Mouse (Mus musculus) B cell, adult 67 days (primary cell): Measurements from ENCODE around the gene Tmem170. TPM values are rescaled to one million over a fixed set of nuclear protein-coding genes. Genes with fewer than 3 reads are reported as not detected.

Experiments
- total RNA-seq, 2 experiments: library from RNA; stranded (reverse); gene quantifications; 4 replicates each; pipeline ENCODE4 v1.2.4; 2023

Tmem170 gene
- 1 to 10 TPM; 4.7 to 5.2 TPM for total RNA-seq

DNA sequence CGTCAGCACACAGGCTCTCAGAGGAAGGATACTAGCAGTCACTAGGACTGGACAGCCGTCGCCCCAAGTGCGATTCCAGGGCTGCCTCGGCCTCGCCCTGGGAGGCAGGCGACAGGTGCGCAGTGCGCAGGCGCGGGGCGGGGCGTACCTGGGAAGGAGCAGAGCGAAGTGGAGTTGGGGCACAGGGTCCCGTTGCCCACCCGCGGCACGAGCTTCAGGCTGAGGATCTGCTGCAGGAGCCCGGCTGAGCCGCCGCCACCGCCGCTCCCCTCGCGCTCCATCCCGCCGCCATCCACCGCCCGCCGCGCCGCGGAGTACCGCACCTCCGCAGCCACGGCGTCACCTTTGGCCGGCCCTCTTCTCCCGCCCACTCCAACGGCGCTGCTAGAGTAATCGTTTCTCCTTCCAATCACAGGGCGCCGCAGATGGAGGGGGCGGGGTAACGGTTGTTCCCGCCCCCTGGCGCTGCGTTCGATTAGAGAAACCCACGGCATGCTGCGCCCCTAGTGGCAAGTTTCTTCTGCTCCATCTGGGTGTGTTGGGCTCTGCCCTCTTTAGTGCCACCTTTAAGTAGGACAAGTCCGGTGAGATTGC, at the start of gene Tmem170:
Gene Tmem170 (minus strand): TSS at position 396 of the 594 bp plus-strand sequence.

DNA sequence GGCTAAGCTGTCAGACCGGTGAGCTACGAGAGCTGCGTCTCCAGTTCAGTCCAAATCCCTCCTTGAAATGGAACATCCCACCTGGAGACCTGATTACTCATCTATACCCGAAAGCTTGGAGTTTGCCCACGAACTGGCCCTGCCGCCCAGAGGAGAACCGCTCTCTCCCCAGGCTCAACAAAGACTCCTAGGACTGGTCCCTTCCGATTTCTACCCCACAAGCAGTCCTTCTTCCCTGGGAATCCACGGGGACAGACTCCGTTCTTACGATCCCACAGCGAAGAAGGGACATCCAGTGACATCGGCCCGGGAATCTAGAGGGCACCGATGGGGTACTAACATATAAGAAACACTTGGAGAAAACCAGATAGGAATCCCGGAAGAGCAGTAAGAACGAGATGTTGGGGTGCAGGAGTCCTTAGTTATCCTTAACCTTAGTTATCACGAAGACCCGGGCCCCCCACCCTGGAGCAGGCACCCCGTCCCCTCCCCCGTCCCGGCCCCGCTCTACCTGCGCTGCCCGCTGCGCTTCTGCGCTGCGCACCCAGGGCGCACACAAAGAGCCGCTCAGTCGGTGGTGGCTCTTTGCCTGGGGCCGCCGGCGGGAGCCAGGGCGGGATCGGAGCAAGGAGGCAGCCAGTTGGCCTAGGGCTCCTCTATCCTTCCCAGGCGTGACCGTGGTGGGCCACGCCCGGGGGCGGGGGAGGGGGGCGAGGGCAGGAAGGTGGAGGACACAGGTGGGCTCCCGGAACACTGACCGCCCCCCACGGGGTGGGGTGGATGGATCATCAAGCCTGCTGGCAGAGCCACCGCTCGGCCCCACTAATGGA, 33.3 kb upstream of the Tmem170 start, which contains the start of gene Chst5:
Gene Chst5 (minus strand): TSS at position 827 of the 830 bp plus-strand sequence.

DNA sequence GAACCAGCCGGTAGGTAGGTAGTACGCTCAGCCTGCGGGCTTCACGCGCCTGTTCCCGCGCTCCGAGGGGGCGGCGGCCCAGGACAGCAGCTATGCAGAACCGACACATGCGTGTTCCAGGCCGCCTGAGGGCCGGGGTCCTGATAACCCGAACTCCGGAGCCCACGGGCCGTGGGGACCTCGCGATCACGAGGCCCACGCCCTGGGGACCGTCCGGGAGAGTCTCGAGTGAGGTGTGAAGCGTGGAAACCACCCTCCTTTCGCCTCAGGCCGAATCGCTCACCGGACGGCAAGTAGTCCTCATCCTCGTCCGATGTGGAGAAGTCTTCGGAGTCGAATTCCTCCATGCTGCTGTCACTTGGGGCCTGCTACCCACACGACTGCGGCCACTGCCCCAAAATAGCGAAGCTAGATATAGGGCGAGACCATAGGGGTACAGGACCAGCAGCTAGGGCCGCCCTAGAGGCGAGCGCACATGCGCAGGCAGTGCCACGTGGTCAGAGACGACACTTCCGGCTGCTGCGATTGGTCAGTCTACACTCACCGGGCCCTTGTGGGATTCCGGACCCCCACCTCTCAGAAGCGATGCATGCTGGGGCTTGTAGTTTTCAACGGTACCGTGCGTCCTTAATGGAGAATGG, 22.6 kb downstream of the Tmem170 start, which contains the start of gene Cfdp1:
Gene Cfdp1 (minus strand): TSS at position 431 of the 641 bp plus-strand sequence.

Other genes starting within 250 kb of the Tmem170 start
- gene Ldhd, start 246.4 kb downstream of the Tmem170 start, total RNA-seq: under 1 TPM in 1 of 2 experiments, not detected in 1; 0.23 TPM
- gene Zfp1, start 233.3 kb downstream of the Tmem170 start, total RNA-seq: 10 to 100 TPM; 19.4 to 25.5 TPM
- gene Ctrb1, start 185.7 kb downstream of the Tmem170 start, total RNA-seq: not detected
- under 1 TPM in 1 of 2 experiments, not detected in 1; 0.33 TPM for gene Bcar1, start 132.9 kb downstream of the Tmem170 start, total RNA-seq
- 10 to 100 TPM; 44.7 to 49.1 TPM for gene Cfdp1, start 22.5 kb downstream of the Tmem170 start, total RNA-seq
- gene Chst5, start 33.7 kb upstream of the Tmem170 start, total RNA-seq: not detected
- 1 to 10 TPM; 2.4 to 4.5 TPM for gene Tmem231, start 57.1 kb upstream of the Tmem170 start, total RNA-seq
- gene Gabarapl2, start 64.0 kb upstream of the Tmem170 start, total RNA-seq: 100 to 1,000 TPM; 112 to 120 TPM
- 1 to 10 TPM; 7.2 to 7.8 TPM for gene Adat1, start 115.6 kb upstream of the Tmem170 start, total RNA-seq
- gene Kars, start 134.6 kb upstream of the Tmem170 start, total RNA-seq: 10 to 100 TPM; 81.5 to 87.8 TPM
- 10 to 100 TPM; 15.7 to 17.5 TPM for gene Terf2ip, start 134.6 kb upstream of the Tmem170 start, total RNA-seq
- gene Gm6793, start 138.3 kb upstream of the Tmem170 start, total RNA-seq: not detected